Mouse (Mus musculus): ENCODE measurements around the gene Ssh2. TPM values are rescaled to one million over a fixed set of nuclear protein-coding genes. Genes with fewer than 3 reads are reported as not detected.

Gene Ssh2
- polyA plus RNA-seq, 1 experiment from 2014 or later = 17.5 TPM

- Histone ChIP-seq H3K9me3 (no peaks in the 10 kb centered on the region), H3K4me3 (no peak overlapping the region), H3K9ac (no peak overlapping the region), H3K4me2 (peak overlapping the region; percentile 12; the same call in 1 of the 2 replicates), H3K27me3 (replicated peaks) (no peaks in the 10 kb centered on the region), H3K36me3 (no peaks in the 10 kb centered on the region), H3K27ac (replicated peaks) (peak overlapping the region; percentile 78), H3K4me1 (peaks cover 36% of the 10 kb centered on the region)
- WGBS = 46% methylated on average over 6 of the region's 6 CpGs
- ATAC-seq (ENCODE audit: extremely low read depth, insufficient number of reproducible peaks, low FRiP score, low TSS enrichment) = no peak
Observed at GRCm38 (mm10) chr11:77193941-77194553, 22.0 kb upstream of the Ssh2 start.

GRCm38 (mm10) chr11:77194762-77195161 lies 21.3 kb upstream of the Ssh2 start:
- Histone ChIP-seq H3K9me3 (no peaks in the 10 kb centered on the region), H3K4me2 (no peak overlapping the region), H3K4me3 (no peak overlapping the region), H3K4me1 (peaks cover 36% of the 10 kb centered on the region), H3K27me3 (replicated peaks) (no peaks in the 10 kb centered on the region), H3K36me3 (no peaks in the 10 kb centered on the region), H3K9ac (no peak overlapping the region), H3K27ac (replicated peaks) (peak overlapping the region; percentile 78)
- 71% methylated on average over 1 of the region's 1 CpGs for WGBS
- no peak for ATAC-seq (ENCODE audit: extremely low read depth, insufficient number of reproducible peaks, low FRiP score, low TSS enrichment)

GRCm38 (mm10) chr11:77195360-77196109 lies 20.6 kb upstream of the Ssh2 start:
- Histone ChIP-seq H3K27me3 (replicated peaks) (no peaks in the 10 kb centered on the region), H3K4me1 (peaks cover 36% of the 10 kb centered on the region), H3K9ac (no peak overlapping the region), H3K4me2 (peak overlapping the region; percentile 23), H3K36me3 (no peaks in the 10 kb centered on the region), H3K4me3 (no peak overlapping the region), H3K9me3 (no peaks in the 10 kb centered on the region), H3K27ac (replicated peaks) (peak overlapping the region; percentile 78)
- ATAC-seq (ENCODE audit: extremely low read depth, insufficient number of reproducible peaks, low FRiP score, low TSS enrichment) = no peak
- WGBS = 42% methylated on average over 11 of the region's 11 CpGs

- no peaks in the 10 kb centered on the region for H3K27me3 ChIP-seq (replicated peaks)
- H3K9ac ChIP-seq = no peak overlapping the region
- H3K4me1 ChIP-seq = peaks cover 36% of the 10 kb centered on the region
- H3K36me3 ChIP-seq = no peaks in the 10 kb centered on the region
- WGBS = 45% methylated on average over 4 of the region's 4 CpGs
- H3K27ac ChIP-seq (replicated peaks) = peak overlapping the region; percentile 78
- no peak overlapping the region for H3K4me3 ChIP-seq
- no peak overlapping the region for H3K4me2 ChIP-seq
- no peak for ATAC-seq (ENCODE audit: extremely low read depth, insufficient number of reproducible peaks, low FRiP score, low TSS enrichment)
- H3K9me3 ChIP-seq = no peaks in the 10 kb centered on the region
Observed at GRCm38 (mm10) chr11:77196181-77197143, 19.6 kb upstream of the Ssh2 start.

GRCm38 (mm10) chr11:77199636-77200035 lies 16.5 kb upstream of the Ssh2 start:
- WGBS = 55% methylated on average over 4 of the region's 4 CpGs
- H3K27ac ChIP-seq (replicated peaks) = no peak overlapping the region
- H3K9me3 ChIP-seq = no peaks in the 10 kb centered on the region
- no peak overlapping the region for H3K9ac ChIP-seq
- no peak for ATAC-seq (ENCODE audit: extremely low read depth, insufficient number of reproducible peaks, low FRiP score, low TSS enrichment)
- no peak overlapping the region for H3K4me2 ChIP-seq
- no peaks in the 10 kb centered on the region for H3K36me3 ChIP-seq
- H3K27me3 ChIP-seq (replicated peaks) = no peaks in the 10 kb centered on the region
- H3K4me1 ChIP-seq = peaks cover 23% of the 10 kb centered on the region
- H3K4me3 ChIP-seq = no peak overlapping the region

GRCm38 (mm10) chr11:77200703-77201102 lies 15.4 kb upstream of the Ssh2 start:
- 68% methylated on average over 1 of the region's 1 CpGs for WGBS
- H3K36me3 ChIP-seq = no peaks in the 10 kb centered on the region
- no peak overlapping the region for H3K27ac ChIP-seq (replicated peaks)
- H3K4me1 ChIP-seq = peaks cover 12% of the 10 kb centered on the region
- no peaks in the 10 kb centered on the region for H3K27me3 ChIP-seq (replicated peaks)
- no peaks in the 10 kb centered on the region for H3K9me3 ChIP-seq
- H3K4me3 ChIP-seq = no peak overlapping the region
- H3K9ac ChIP-seq = no peak overlapping the region
- ATAC-seq (ENCODE audit: extremely low read depth, insufficient number of reproducible peaks, low FRiP score, low TSS enrichment) = no peak
- no peak overlapping the region for H3K4me2 ChIP-seq

- no peaks in the 10 kb centered on the region for H3K36me3 ChIP-seq
- H3K4me2 ChIP-seq = no peak overlapping the region
- no peak overlapping the region for H3K4me3 ChIP-seq
- peaks cover 28% of the 10 kb centered on the region for H3K4me1 ChIP-seq
- WGBS = 88% methylated on average over 1 of the region's 1 CpGs
- no peaks in the 10 kb centered on the region for H3K9me3 ChIP-seq
- H3K27me3 ChIP-seq (replicated peaks) = no peaks in the 10 kb centered on the region
- no peak overlapping the region for H3K27ac ChIP-seq (replicated peaks)
- H3K9ac ChIP-seq = no peak overlapping the region
- no peak for ATAC-seq (ENCODE audit: extremely low read depth, insufficient number of reproducible peaks, low FRiP score, low TSS enrichment)
Observed at GRCm38 (mm10) chr11:77214142-77214692, 1.9 kb upstream of the Ssh2 start.

GRCm38 (mm10) chr11:77214755-77215154 lies 1.3 kb upstream of the Ssh2 start:
- peak overlapping the region; percentile 89 for H3K4me2 ChIP-seq
- 2% methylated on average over 1 of the region's 1 CpGs for WGBS
- ATAC-seq (ENCODE audit: extremely low read depth, insufficient number of reproducible peaks, low FRiP score, low TSS enrichment) = no peak

GRCm38 (mm10) chr11:77215483-77215882 lies 604 bp upstream of the Ssh2 start:
- Histone ChIP-seq H3K4me2 (peak overlapping the region; percentile 89), H3K9ac (peak overlapping the region; percentile 97), H3K4me3 (peak overlapping the region; percentile 87), H3K4me1 (peaks cover 28% of the 10 kb centered on the region), H3K9me3 (no peaks in the 10 kb centered on the region), H3K27me3 (replicated peaks) (no peaks in the 10 kb centered on the region), H3K27ac (replicated peaks) (peak overlapping the region; percentile 95), H3K36me3 (no peaks in the 10 kb centered on the region)
- 1% methylated on average over 11 of the region's 11 CpGs for WGBS
- no peak for ATAC-seq (ENCODE audit: extremely low read depth, insufficient number of reproducible peaks, low FRiP score, low TSS enrichment)

More at GRCm38 (mm10) chr11:77214755-77215154, 1.3 kb upstream of the Ssh2 start:
- no peaks in the 10 kb centered on the region for H3K27me3 ChIP-seq (replicated peaks)
- H3K4me1 ChIP-seq = peaks cover 28% of the 10 kb centered on the region
- H3K27ac ChIP-seq (replicated peaks) = no peak overlapping the region
- H3K9ac ChIP-seq = no peak overlapping the region
- peak overlapping the region; percentile 87 for H3K4me3 ChIP-seq
- H3K36me3 ChIP-seq = no peaks in the 10 kb centered on the region
- H3K9me3 ChIP-seq = no peaks in the 10 kb centered on the region

GRCm38 (mm10) chr11:77216761-77217130 lies 659 bp downstream of the Ssh2 start:
- Histone ChIP-seq H3K4me2 (peak overlapping the region; percentile 89), H3K4me1 (peaks cover 28% of the 10 kb centered on the region), H3K27ac (replicated peaks) (peak overlapping the region; percentile 95), H3K9me3 (no peaks in the 10 kb centered on the region), H3K9ac (peak overlapping the region; percentile 97), H3K36me3 (no peaks in the 10 kb centered on the region), H3K4me3 (peak overlapping the region; percentile 87), H3K27me3 (replicated peaks) (no peaks in the 10 kb centered on the region)
- under 1% methylated on average over 11 of the region's 11 CpGs for WGBS
- ATAC-seq (ENCODE audit: extremely low read depth, insufficient number of reproducible peaks, low FRiP score, low TSS enrichment) = peak; percentile 32; the same call in 1 of the 2 replicates

- ATAC-seq (ENCODE audit: extremely low read depth, insufficient number of reproducible peaks, low FRiP score, low TSS enrichment) = no peak
- H3K27ac ChIP-seq (replicated peaks) = no peak overlapping the region
- WGBS = 84% methylated on average over 2 of the region's 2 CpGs
Observed at GRCm38 (mm10) chr11:77230765-77231164, 14.7 kb downstream of the Ssh2 start.

More at GRCm38 (mm10) chr11:77230765-77231164, 14.7 kb downstream of the Ssh2 start:
- Histone ChIP-seq H3K36me3 (no peaks in the 10 kb centered on the region), H3K4me2 (no peak overlapping the region), H3K27me3 (replicated peaks) (no peaks in the 10 kb centered on the region), H3K4me1 (no peaks in the 10 kb centered on the region), H3K9ac (no peak overlapping the region), H3K4me3 (no peak overlapping the region), H3K9me3 (no peaks in the 10 kb centered on the region)

All from heart, embryonic 13.5 days (tissue).